Mouse (Mus musculus) CH12F3 (cell line): ENCODE data around the gene Cyp11a1.

Experiments
- in situ Hi-C: fragments of 300-500 bp; cut with MboI; formaldehyde crosslinking; loops from 2 replicates; pipeline ENCODE4 v1.14.3; 2020; ENCODE audit warnings: low sequenced_read_pairs

Gene Cyp11a1

GRCm38 (mm10) chr9:57972141-57972591, 34.0 kb upstream of the Cyp11a1 start:
- in situ Hi-C loops = no loop called here

- in situ Hi-C loops = no loop called here
Measured at GRCm38 (mm10) chr9:57972776-57973439, 33.3 kb upstream of the Cyp11a1 start.

- in situ Hi-C loops = no loop called here
Measured at GRCm38 (mm10) chr9:57973440-57974066, 32.7 kb upstream of the Cyp11a1 start.

GRCm38 (mm10) chr9:57974221-57974620, 32.0 kb upstream of the Cyp11a1 start:
- in situ Hi-C loops = no loop called here

GRCm38 (mm10) chr9:57975200-57975821, 30.9 kb upstream of the Cyp11a1 start:
- in situ Hi-C loops = no loop called here

- in situ Hi-C loops = no loop called here
Measured at GRCm38 (mm10) chr9:57978025-57978424, 28.2 kb upstream of the Cyp11a1 start.

- in situ Hi-C loops = no loop called here
Measured at GRCm38 (mm10) chr9:57978858-57979257, 27.4 kb upstream of the Cyp11a1 start.

GRCm38 (mm10) chr9:57980570-57980969, 25.6 kb upstream of the Cyp11a1 start:
- in situ Hi-C loops = no loop called here

- in situ Hi-C loops = no loop called here
Measured at GRCm38 (mm10) chr9:57985304-57985703, 20.9 kb upstream of the Cyp11a1 start.

- in situ Hi-C loops = no loop called here
Measured at GRCm38 (mm10) chr9:57986293-57986692, 19.9 kb upstream of the Cyp11a1 start.

- in situ Hi-C loops = no loop called here
Measured at GRCm38 (mm10) chr9:57988098-57988497, 18.1 kb upstream of the Cyp11a1 start.

- in situ Hi-C loops = no loop called here
Measured at GRCm38 (mm10) chr9:57989309-57989708, 16.9 kb upstream of the Cyp11a1 start.

- in situ Hi-C loops = loop anchor here (5.0 kb wide), 1 partner anchor 53 kb away; no protein-coding TSS in a partner anchor
Measured at GRCm38 (mm10) chr9:57990438-57991110, 15.6 kb upstream of the Cyp11a1 start.

- in situ Hi-C loops = loop anchor here (5.0 kb wide), 1 partner anchor 55 kb away; no protein-coding TSS in a partner anchor
Measured at GRCm38 (mm10) chr9:57992060-57992459, 14.2 kb upstream of the Cyp11a1 start.

- in situ Hi-C loops = loop anchor here (5.0 kb wide), 1 partner anchor 56 kb away; no protein-coding TSS in a partner anchor
Measured at GRCm38 (mm10) chr9:57992781-57993591, 13.2 kb upstream of the Cyp11a1 start.

- in situ Hi-C loops = loop anchor here (5.0 kb wide), 1 partner anchor 143 kb away; no protein-coding TSS in a partner anchor
Measured at GRCm38 (mm10) chr9:57995282-57995681, 10.9 kb upstream of the Cyp11a1 start.

- in situ Hi-C loops = loop anchor here (5.0 kb wide), 1 partner anchor 145 kb away; no protein-coding TSS in a partner anchor
Measured at GRCm38 (mm10) chr9:57997511-57998031, 8.6 kb upstream of the Cyp11a1 start.

GRCm38 (mm10) chr9:57998032-57998659, 8.1 kb upstream of the Cyp11a1 start:
- in situ Hi-C loops = loop anchor here (5.0 kb wide), 1 partner anchor 146 kb away; no protein-coding TSS in a partner anchor

GRCm38 (mm10) chr9:57998685-57999084, 7.5 kb upstream of the Cyp11a1 start:
- in situ Hi-C loops = loop anchor here (5.0 kb wide), 1 partner anchor 146 kb away; no protein-coding TSS in a partner anchor
